Mouse (Mus musculus) MEL (cell line): ENCODE results near the gene 1700086D15Rik. TPM values are rescaled to one million over a fixed set of nuclear protein-coding genes. Genes with fewer than 3 reads are reported as not detected.

Experiments used
- DNase-seq: peaks from one replicate; pipeline ENCODE4 v3.0.0; 2011; ENCODE audit warnings: low read depth, low spot score
- H3K27ac ChIP-seq: 2 replicates; pipeline ENCODE4 v1.5.1; 2012; ENCODE audit warnings: low read depth, mild to moderate bottlenecking, control low read depth, low read length, moderate library complexity; ENCODE audit not compliant: control insufficient read depth
- H3K27me3 ChIP-seq, 2 experiments: fragments of 150-350 bp in 1 of 2; sonication (generic) in 1 of 2; 2 replicates each; pipeline ENCODE4 v1.6.1; 2012; ENCODE audit warnings: low read length in 2 of 2, mild to moderate bottlenecking in 2 of 2, improper control_type of control experiment in 1 of 2, moderate library complexity in 1 of 2; ENCODE audit not compliant: insufficient read depth in 2 of 2, control insufficient read depth in 1 of 2
- H3K36me3 ChIP-seq, 2 experiments: 2 replicates each; pipeline ENCODE4 v1.6.1; 2012 to 2014; ENCODE audit warnings: low read length in 2 of 2, improper control_type of control experiment in 1 of 2, inconsistent platforms in 1 of 2, mild to moderate bottlenecking in 1 of 2; ENCODE audit not compliant: insufficient read depth in 2 of 2, control insufficient read depth in 1 of 2
- H3K4me1 ChIP-seq, 2 experiments: fragments of 150-350 bp in 1 of 2; sonication (generic) in 1 of 2; 2 replicates each; pipeline ENCODE4 v1.6.1; 2012; ENCODE audit warnings: low read length in 2 of 2, improper control_type of control experiment in 1 of 2, mild to moderate bottlenecking in 1 of 2; ENCODE audit not compliant: insufficient read depth in 2 of 2, control insufficient read depth in 1 of 2
- H3K4me3 ChIP-seq, 2 experiments: fragments of 150-350 bp in 1 of 2; sonication (generic) in 1 of 2; 2 replicates each; pipeline ENCODE4 v1.5.1; 2012; ENCODE audit warnings: low read depth in 2 of 2, low read length in 2 of 2, mild to moderate bottlenecking in 2 of 2, moderate library complexity in 2 of 2, control low read depth in 1 of 2, improper control_type of control experiment in 1 of 2; ENCODE audit not compliant: control insufficient read depth in 1 of 2, insufficient read depth in 1 of 2
- H3K79me2 ChIP-seq: 2 replicates; pipeline ENCODE4 v1.6.1; 2012; ENCODE audit warnings: mild to moderate bottlenecking, low read length, moderate library complexity; ENCODE audit not compliant: control insufficient read depth, poor library complexity, insufficient read depth
- H3K9ac ChIP-seq: 2 replicates; pipeline ENCODE4 v1.6.1; 2012; ENCODE audit warnings: low read depth, mild to moderate bottlenecking, control low read depth, low read length, moderate library complexity; ENCODE audit not compliant: control insufficient read depth, poor library complexity, severe bottlenecking
- H3K9me3 ChIP-seq: fragments of 150-350 bp; sonication (generic); replicated peaks from 2 replicates; pipeline ENCODE4 v1.6.1; 2012; ENCODE audit warnings: mild to moderate bottlenecking, low read length, improper control_type of control experiment, moderate library complexity; ENCODE audit not compliant: insufficient read depth
- GATA1 ChIP-seq: IDR thresholded peaks from 2 replicates; pipeline ENCODE4 v1.6.1; 2011; ENCODE audit warnings: low read depth, low read length, improper control_type of control experiment
- MYB ChIP-seq: IDR thresholded peaks from 2 replicates; pipeline ENCODE4 v1.6.1; 2011; ENCODE audit warnings: mild to moderate bottlenecking, low read depth, low read length, improper control_type of control experiment
- MYC ChIP-seq: IDR thresholded peaks from 2 replicates; pipeline ENCODE4 v1.6.1; 2011; ENCODE audit warnings: low read depth, mild to moderate bottlenecking, low read length, improper control_type of control experiment, moderate library complexity
- NRF1 ChIP-seq: IDR thresholded peaks from 2 replicates; pipeline ENCODE4 v1.6.1; 2014; ENCODE audit warnings: low read depth, mild to moderate bottlenecking, inconsistent platforms, low read length, improper control_type of control experiment, moderate library complexity; ENCODE audit not compliant: poor library complexity, insufficient read depth, severe bottlenecking
- TBP ChIP-seq: IDR thresholded peaks from 2 replicates; pipeline ENCODE4 v1.8.0; 2011; ENCODE audit warnings: low read depth, low read length, improper control_type of control experiment
- ZC3H11A ChIP-seq: IDR thresholded peaks from 2 replicates; pipeline ENCODE4 v1.6.1; 2012; ENCODE audit warnings: low read depth, mild to moderate bottlenecking, inconsistent platforms, low read length, improper control_type of control experiment
- polyA plus RNA-seq, 2 experiments: library from polyadenylated mRNA; stranded (reverse) in 1 of 2; unstranded in 1 of 2; fragments of >175 nt in 1 of 2; fragments of >200 nt in 1 of 2; gene quantifications; 2 replicates each; pipeline versions ENCODE4 v1.2.1 to v1.2.4; 2012; ENCODE audit warnings: low replicate concordance in 2 of 2, low read depth in 1 of 2; ENCODE audit not compliant: insufficient read length in 2 of 2, insufficient read depth in 1 of 2, missing spikeins in 1 of 2
- total RNA-seq: library from RNA; depleted of rRNA; stranded (reverse); fragments of 300-350 nt; gene quantifications from 2 replicates; pipeline ENCODE4 v1.2.3, GENCODE M21; 2012; rRNA removed

The 1700086D15Rik gene
- total and polyA plus RNA-seq, 3 experiments = not detected

GRCm38 (mm10) chr11:65107151-65107550, 52.5 kb downstream of the 1700086D15Rik start:
- Histone ChIP-seq H3K9ac (no peak overlapping the region), H3K36me3 (no peaks in the 10 kb centered on the region), H3K9me3 (no peaks in the 10 kb centered on the region), H3K79me2 (no peaks in the 10 kb centered on the region), H3K4me3 (no peak overlapping the region), H3K27me3 (no peaks in the 10 kb centered on the region), H3K27ac (no peak overlapping the region), H3K4me1 (no peaks in the 10 kb centered on the region)
- TF ChIP-seq MYC (no peak), MYB (no peak), TBP (no peak)
- no peak for DNase-seq

GRCm38 (mm10) chr11:65104076-65104475, 55.6 kb downstream of the 1700086D15Rik start:
- H3K4me3 ChIP-seq = no peak overlapping the region
- no peaks in the 10 kb centered on the region for H3K79me2 ChIP-seq
- H3K36me3 ChIP-seq = no peaks in the 10 kb centered on the region
- no peak overlapping the region for H3K9ac ChIP-seq
- no peak overlapping the region for H3K27ac ChIP-seq
- no peaks in the 10 kb centered on the region for H3K27me3 ChIP-seq
- no peak for DNase-seq
- no peak for TF ChIP-seq MYC
- TF ChIP-seq NRF1 = no peak
- no peak for TF ChIP-seq ZC3H11A
- no peak for TF ChIP-seq GATA1
- no peaks in the 10 kb centered on the region for H3K4me1 ChIP-seq
- no peaks in the 10 kb centered on the region for H3K9me3 ChIP-seq

Other genes with a start within 250 kb of the 1700086D15Rik start
- 104 and 112 TPM in 2 replicates for gene Elac2, start 180.9 kb downstream of the 1700086D15Rik start, total RNA-seq
- gene Elac2, start 180.9 kb downstream of the 1700086D15Rik start, polyA plus RNA-seq = 10 to 100 TPM; 73.1 to 90.4 TPM
- not detected in 2 replicates for gene Arhgap44, start 3.1 kb upstream of the 1700086D15Rik start, total RNA-seq
- under 1 TPM in 1 of 2 experiments, not detected in 1; 0.08 TPM for gene Arhgap44, start 3.1 kb upstream of the 1700086D15Rik start, polyA plus RNA-seq
- gene Myocd, start 110.1 kb upstream of the 1700086D15Rik start, total RNA-seq = not detected in 2 replicates
- gene Myocd, start 110.1 kb upstream of the 1700086D15Rik start, polyA plus RNA-seq = not detected